Mouse (Mus musculus): Measurements from ENCODE around the gene Med20.
"Not testable (repeated sequence)": the region's sequence is repeated elsewhere in the genome, so short reads cannot be mapped to it uniquely, and the experiment has no call there.

The Med20 gene

DNA sequence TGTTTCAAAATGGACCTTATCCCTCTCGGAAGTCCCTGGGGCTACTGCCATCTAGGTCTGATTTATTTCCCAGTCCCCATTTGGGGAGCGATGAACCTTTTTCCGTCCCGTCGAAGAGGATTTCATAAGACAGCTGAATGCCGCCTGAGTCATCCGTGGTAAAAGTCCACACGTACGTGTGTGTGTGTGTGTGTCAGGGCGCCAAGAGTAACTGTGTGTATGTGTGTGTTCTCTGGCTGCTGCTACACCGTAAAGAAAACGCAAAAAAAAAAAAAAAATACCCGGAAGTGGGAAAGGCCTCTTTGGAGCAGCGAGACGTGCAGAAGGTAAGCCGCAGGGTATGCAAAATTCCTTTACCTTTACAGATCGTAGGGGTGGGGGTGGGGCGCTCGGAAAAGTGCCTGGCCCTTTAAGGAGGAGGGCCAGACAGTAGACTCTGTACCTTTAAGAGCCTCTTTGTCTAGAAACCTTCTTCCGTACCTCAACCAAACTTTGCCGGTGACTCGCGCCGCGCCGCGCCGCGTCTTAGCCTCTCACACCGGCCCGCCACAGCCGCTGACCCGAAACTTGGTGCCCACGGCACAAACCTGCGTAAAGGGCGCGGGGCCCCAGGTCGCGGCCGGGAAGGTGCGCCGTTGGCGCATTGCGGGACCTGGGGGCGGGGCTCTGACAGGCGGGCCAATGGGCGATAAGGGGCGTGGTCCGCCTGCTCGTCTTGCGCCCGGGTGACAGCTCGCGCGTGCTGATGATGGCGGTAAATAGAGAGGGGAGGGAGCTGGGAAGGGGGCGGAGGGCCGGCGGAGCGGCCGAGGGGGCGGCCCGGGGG is 17.7 kb downstream of the Med20 start:
- peak; percentile 90 to 91 for DNase-seq (ENCODE audit: low spot score in 2 of 2)

DNA sequence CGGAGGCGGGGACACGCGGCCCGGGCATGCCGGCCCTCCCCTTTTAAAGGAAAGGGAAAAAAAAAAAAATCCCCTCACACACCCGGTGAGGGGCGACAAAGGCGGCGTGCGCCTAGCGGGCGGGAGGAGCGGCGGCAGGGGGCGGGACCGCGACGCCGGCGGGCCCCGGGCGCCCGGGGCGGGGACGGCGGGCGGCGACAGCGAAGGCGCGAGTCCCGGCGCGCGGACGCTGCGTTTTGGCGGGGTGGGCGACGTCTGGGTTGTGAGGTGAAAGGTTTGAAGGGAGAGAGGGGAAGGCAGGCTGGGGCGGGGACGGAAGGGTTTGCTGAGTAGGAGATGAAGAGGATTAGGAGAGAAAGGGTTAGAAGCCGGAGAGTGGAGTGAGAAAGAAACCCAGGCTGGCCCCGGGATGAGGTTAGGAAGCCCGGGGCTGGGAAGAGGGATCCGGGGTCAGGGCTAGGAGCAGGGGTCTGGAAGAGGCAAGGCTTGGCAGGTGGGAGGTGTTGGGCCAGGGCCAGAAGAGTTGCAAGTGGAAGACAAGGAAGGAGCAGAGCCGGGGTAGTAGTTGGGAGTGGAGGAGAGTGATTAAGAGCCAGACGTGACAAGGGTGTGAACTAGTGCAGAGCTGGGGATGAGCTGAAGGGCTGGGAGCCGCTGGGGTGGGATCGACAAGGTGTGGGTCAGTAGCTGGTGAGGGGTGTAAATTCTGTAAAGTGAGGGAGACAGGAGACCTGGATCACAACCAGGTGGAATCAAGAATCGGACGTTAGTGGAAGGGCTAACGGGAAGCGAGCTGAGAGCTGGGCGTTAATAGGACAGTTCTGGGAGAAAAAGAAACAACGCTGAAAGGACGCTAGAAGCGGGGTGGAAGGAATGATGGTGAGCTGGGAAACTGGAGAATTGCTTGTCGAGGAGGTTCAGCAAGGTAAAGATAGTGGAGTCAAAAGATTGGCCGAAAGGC is 18.6 kb downstream of the Med20 start:
- DNase-seq (ENCODE audit: low spot score in 2 of 2), result no peak

DNA sequence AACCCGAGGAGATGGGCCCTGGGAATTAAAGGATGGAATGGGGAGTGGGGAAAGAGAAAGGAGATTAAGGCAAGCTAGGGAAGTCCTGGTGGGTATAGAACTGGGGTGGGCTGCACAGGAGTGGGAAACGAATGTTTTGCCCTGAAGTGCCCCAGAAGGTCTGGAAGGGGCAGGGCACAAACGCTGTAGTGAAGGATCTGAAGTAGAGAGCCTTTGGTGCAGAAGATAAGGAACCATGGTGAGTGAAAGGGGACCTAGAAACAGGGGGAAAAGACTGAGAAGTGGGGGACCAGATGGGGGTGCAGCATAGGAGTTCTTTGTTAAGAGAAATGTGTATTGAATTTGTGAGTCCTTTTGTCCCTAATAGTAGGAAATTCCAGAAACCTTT is 19.3 kb downstream of the Med20 start, which contains the start of gene Usp49:
Usp49 (plus strand) TSS at position 13 of the 388 bp plus-strand sequence.
- DNase-seq (ENCODE audit: low spot score in 2 of 2), result no peak

DNA sequence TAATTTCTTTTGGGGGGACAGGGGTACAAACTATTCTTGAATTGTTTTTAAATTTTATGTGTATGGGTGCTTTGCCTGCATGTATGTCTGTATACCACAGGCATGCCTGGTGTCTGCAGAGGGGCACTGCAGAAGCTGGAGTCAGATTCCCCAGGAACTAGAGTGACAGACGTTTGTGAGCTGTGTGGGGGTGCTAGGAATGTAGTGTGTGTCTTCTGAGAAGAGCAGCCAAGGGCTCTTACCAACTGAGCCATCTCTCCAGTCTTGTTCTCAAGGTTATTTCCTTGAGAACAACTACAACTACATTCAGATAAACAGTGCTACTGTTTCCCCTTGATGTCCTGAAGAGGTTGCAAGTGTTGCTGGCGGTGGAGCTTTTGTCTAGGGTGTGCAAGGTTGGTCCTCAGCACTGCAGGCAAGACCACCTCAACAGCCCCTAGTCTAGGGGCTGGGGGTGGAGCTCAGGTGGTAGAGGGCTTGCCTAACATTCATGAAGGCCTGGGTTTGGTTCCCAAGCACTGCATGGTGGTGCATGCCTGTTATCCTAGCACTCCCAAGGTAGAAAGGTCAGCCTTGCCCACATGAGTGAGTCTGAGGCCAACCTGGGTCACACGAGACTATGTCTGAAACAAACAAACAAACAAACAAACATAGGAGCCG is 20.9 kb downstream of the Med20 start:
- no peak for DNase-seq (ENCODE audit: low spot score in 2 of 2)

DNA sequence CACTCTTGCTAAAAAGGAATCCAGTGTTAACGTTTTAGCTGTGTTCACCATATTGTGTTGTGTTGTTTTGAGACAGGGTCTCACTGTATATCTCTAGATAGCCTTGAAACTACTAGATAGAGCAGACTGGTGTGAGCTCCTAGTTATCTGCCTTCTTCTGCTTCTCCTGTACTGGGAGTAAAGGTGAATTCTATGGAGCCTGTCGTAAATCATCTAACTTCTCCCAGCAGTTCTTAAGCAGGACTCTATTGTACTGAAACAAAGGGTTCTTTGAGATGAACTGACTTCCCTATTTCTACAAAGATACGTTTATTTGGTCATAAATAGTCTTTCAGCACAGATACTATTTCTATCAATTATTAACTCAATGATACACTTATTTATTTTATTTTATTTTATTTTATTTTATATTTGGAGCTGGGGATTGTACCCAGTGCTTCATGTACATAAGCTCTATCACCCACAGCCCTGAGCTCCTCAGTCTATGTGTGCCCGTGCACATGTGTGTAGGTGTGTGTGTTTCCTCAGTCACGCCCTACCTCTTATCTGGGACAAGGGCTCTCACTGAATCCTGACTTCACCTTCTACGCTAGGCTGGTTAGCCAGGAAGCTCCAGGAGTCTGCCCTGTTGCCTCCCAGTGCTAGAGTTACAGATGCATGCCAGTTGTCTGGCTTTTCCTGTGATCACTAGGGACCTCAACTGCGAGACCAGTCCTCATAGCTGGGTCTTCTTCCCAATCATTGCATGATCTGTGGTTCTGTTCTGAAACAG is 22.8 kb downstream of the Med20 start:
- DNase-seq (ENCODE audit: low spot score in 2 of 2), result no peak

DNA sequence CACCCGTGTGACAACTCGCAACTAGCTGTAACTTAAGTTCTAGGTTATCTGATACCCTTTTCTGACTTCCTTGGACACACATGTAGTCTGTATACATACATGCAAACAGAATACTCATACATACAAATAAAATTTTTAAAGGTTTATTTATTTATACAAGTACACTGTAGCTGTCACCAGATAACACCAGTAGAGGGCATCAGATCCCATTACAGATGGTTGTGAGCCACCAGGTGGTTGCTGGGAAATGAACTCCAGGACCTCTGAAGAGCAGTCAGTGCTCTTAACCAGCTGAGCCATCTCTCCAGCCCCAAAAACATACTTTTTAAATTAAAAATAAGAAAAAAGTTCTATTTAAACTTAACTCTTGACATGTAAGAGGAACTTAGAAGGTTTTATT is 31.6 kb downstream of the Med20 start:
- no peak for DNase-seq (ENCODE audit: low spot score in 2 of 2)

DNA sequence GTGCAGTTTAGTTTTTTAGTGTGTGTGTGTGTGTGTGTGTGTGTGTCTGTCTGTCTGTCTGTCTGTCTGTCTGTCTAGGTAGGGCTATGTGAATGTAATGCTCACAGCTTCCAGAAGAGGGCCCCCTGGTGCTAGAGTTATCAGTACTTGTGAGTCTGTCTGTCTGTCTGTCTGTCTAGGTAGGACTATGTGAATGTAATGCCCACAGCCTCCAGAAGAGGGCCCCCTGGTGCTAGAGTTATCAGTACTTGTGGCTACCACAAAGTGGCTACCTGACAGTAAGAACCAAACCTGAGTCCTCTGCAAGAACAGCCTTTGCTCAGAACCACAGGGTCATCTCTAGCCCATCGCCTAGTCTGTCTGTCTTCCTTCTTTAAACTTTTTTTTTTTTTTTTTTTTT is 35.3 kb downstream of the Med20 start:
- DNase-seq (ENCODE audit: low spot score in 2 of 2), result peak in 1 of 2 experiments; percentile 13

DNA sequence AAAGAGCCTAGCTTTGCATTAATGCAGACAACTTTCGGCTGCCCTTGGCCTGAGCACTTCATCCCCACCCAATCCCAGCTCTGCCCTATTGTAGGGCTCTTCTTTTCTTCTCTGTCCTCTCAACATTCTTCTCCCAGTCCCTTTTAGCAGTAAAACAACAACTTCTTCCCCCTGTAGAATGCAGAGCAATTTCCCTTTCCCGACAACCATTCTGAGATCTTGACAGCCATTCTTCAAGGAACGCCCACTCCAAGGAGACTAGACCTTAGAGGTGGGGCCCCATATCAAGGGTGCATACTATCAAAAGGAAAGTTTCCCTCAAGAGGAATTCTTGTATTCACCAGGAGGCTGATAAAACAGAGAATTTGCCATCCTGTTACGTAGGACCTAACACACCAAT is 37.6 kb downstream of the Med20 start:
- DNase-seq (ENCODE audit: low spot score in 2 of 2), result no peak

DNA sequence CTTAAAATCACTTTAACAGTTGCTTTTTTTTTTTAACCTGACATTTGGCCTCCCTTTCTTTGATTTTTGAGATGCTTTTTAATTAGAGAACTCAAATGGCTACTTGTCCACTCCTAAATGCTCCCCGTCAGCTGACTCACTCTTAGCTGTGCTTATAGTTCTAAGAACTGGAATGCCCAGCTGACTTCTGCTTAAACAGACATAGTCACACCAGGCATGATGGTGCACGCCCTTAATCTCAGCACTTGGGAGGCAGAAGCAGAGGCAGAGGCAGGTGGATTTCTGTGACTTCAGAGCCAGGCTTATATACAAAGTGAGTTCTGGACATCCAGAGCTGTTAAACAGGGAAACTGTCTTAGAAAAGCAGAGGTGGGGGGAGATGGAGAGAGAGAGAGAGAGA is 40.6 kb downstream of the Med20 start:
- no peak for DNase-seq (ENCODE audit: low spot score in 2 of 2)

DNA sequence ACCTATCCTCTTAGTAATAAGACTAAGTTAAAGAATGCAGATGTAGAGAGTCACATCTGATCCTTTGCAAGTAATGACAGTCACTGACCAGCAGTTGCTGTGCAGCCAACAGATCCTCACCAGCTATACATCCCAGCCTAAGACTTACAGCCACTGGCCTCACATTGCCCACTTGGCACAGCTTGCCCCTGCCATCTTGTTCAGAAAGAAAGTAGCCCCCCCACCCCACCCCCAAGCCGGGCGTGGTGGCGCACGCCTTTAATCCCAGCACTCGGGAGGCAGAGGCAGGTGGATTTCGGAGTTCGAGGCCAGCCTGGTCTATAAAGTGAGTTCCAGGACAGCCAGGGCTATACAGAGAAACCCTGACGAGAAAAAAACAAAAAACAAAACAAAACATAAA is 43.0 kb downstream of the Med20 start:
- not testable (repeated sequence) for DNase-seq (ENCODE audit: low spot score in 2 of 2)

DNA sequence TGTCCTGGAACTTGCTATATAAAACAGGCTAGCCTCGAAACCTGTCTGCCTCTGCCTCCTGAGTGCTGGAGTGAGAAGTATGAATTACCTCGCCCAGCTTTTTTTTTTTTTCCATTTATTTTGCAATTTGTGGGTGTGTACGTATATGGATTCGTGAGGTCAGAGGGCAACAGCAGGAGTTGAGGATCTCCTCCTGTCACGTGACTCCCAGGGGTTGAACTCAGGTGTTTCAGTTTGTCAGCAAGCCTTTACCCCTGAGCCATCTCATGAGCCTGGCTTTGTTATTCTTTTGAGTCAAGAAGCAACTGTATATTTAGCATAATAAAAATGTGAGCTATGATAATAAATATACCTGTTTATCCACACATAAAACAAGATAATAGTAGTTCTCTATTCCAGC is 44.3 kb downstream of the Med20 start:
- no peak for DNase-seq (ENCODE audit: low spot score in 2 of 2)

DNA sequence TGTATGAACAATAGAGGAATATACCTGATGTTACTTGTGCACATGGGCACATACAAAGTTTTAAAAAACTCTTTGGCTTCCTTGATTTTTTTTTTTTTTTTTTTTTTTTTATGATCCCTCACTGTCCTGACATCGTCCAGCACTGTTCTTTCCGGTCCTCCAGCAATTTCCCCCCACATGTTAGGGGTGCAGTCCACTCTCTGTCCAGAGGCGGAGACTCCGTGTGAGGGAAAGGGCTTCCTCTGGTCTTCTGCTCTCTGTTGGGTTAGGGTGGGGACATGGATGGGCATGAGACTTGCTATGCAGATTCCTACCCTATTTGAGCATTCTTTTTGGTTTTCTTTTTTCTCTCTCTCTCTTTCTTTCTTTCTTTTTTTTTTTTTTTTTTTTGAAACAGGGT is 46.5 kb downstream of the Med20 start:
- DNase-seq (ENCODE audit: low spot score in 2 of 2), result no peak

DNA sequence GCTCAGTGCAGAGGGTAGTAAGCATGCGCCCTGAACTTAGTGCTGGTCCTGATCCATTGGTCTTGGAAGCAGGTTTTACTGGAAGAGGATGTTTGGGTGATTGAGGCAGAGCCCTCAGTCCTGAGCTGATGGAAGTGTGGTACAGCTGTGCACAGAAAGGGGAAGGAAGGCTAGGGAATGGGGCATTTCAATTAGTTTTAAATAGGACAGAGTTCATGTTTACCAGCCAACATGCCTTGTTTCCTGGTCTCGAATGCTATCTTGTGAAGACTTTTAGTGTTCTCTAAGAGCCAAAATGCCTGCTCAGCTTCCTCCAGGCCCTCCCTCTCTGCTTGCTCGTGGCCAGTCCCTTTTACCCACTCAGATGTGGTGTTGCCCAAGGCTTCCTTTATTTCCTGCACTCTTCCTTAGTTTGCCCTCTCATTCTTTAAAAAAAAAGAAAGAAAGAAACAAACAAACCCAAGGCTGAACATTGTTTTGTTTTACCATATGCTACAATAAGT is 47.4 kb downstream of the Med20 start:
- no peak for DNase-seq (ENCODE audit: low spot score in 2 of 2)

DNA sequence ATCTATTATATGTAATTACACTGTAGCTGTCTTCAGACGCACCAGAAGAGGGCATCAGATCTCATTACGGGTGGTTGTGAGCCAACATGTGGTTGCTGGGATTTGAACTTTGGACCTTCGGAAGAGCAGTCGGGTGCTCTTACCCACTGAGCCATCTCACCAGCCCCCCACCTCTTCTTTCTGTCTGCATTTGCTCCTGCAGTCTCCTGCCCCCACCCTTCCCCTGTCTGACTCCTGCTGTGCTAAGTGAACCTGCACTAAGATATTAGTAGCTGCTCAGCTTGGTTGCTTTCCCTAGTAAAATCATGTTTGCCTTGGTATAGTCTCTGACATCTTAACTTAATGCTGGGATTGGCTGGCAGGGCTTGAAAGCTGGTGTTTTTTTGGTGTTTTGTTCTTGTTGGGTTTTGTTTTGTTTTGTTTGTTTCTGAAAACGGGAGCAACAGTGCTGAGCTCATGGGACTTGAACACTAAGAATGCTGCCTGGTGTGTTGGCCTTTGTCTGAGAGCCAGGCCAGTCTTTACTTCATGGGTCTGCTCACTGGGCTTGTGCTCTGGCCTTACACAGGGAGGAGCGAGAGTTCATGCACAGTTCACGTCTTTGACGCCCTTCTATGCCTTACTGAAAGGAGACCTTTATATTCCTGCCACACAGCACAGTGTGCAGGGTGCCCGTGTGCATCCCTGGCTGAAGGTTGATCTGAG is 51.8 kb downstream of the Med20 start:
- DNase-seq (ENCODE audit: low spot score in 2 of 2), result no peak

DNA sequence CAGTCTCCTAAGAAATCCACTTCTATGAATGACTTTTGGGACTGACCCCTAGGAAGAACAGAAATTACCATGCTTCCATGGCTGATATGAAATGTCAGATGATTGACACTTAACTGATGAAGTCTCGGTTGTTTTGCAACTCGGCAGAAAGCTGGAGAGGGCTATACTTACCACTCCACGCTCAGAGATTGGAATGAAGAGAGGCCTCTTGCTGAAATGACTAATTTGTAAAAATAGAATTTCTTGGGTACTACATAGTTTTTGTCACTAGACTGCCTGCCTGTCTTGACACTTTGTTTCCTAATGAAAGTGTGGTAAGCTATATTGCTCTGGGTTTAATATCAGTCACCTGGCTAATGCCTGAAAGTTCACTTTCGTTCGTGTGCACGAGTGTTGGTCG is 53.1 kb downstream of the Med20 start:
- no peak for DNase-seq (ENCODE audit: low spot score in 2 of 2)

DNA sequence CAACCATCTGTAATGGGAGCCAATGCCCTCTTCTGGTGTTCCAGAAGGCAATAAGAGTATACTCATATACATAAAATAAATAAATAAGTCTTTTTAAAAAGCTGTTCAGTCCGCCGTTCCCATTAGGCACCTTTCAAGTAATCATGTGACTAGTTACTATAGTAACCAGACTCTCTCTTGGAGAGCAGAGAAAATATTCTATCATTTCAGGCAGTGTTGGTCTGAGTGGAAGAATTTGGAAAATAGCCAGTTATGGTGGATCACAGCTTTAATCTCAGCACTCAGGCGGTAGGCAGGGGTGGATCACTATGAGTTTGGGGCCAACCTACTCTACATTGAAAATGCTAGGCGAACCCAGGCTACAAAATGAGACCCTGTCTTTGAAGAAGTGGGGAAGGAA is 57.8 kb downstream of the Med20 start:
- no peak for DNase-seq (ENCODE audit: low spot score in 2 of 2)

DNA sequence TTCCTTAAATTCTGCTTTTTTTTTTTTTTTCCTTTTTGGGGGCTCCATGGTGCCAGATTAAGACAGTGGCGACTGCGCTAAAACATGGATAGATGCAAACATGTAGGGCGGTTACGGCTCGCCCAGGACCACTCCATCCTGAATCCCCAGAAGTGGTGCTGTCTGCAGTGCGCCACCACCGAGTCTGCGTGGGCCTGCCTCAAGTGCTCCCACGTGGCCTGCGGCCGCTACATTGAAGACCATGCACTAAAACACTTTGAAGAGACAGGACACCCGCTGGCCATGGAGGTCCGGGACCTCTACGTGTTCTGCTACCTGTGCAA is 60.6 kb downstream of the Med20 start:
- peak in 1 of 2 experiments; percentile 52 for DNase-seq (ENCODE audit: low spot score in 2 of 2)

DNA sequence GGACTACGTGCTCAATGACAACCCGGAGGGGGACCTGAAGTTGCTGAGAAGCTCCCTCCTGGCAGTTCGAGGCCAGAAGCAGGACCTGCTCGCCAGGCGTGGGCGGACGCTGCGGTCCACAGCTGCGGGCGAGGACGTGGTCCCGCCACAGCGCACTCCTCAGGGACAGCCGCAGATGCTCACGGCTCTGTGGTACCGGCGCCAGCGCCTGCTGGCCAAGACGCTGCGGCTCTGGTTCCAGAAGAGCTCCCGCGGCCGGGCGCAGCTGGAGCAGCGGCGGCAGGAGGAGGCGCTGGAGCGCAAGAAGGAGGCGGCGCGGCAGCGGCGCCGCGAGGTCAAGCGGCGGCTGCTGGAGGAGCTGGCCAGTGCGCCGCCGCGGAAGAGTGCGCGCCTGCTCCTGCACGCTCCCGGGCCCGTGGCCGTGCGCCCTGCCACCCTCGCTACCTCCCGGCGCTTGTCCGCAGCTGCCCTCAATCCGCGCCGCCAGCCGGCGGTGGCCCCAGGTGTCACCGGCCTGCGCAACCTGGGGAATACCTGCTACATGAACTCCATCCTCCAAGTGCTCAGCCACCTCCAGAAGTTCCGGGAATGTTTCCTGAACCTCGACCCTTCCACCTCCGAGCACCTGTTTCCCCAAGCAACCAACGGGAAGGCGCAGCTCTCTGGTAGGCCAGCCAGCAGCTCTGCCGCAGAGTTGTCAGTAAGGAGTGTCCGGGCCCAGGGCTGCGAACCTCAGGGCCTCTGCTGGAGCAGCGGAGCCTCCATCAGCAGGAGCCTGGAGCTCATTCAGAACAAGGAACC is 61.1 kb downstream of the Med20 start:
- no peak for DNase-seq (ENCODE audit: low spot score in 2 of 2)

All from right cerebral cortex, postnatal 36 days (tissue).